Mouse (Mus musculus): ENCODE data around the gene Stra6. TPM values are rescaled to one million over a fixed set of nuclear protein-coding genes. Genes with fewer than 3 reads are reported as not detected.

Stra6 gene
- polyA plus RNA-seq, 1 experiment = not detected

- no peak for TF ChIP-seq GATA1 (IDR thresholded peaks at IDR 0.05; ENCODE audit: low read length)
These were observed 38.4 kb downstream of the Stra6 start for GRCm38 (mm10) chr9:58102013-58102412.

DNA sequence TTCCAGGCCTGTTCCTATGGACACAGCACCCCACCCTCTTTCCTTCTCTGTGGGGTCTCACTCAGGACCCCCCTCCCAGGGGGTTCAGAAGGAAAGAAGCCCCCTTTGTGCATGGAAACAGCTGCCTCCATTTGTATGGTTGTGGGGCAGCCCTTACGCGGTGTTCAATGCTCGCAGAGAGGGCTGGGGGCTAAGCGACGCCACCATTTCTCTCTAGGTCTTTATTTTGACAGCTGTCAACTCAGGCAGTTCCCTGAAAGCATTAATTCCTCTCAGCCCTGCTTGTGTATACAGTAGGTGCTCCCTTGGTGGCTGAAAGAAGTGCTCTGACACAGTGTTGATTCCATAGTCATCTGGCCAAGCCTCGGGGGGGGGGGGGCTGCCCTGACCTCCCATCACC is 40.1 kb downstream of the Stra6 start:
- TF ChIP-seq GATA1 (IDR thresholded peaks at IDR 0.05; ENCODE audit: low read length) = no peak

DNA sequence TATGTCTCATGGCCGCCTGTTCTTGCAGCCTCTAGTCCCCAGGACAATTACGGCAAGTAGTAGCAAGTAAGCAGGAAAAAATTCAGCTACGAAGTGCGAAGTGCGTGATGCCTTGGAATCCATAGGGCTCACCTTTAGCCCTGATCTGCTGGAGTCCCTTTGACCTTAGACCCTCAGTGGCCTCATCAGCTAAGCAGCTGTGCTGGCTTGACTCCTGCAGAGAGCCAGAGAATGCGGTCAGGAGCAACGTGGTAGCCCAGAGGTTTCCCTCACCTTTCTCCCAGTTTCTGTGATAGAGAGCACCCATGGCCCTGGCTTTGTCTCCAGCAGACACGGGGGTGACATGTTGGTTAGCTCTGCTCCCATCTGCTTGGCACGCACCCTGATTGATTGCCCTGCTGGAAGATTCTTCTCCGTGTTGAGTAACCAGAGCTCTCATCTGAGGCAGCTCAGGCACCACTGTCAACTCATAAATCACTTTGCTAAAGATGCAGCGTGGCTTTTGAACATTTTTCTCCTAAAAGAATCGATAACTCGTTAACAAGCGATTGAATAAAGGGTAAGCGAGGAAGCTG is 42.1 kb downstream of the Stra6 start:
- no peak for TF ChIP-seq GATA1 (IDR thresholded peaks at IDR 0.05; ENCODE audit: low read length)

GRCm38 (mm10) chr9:58107494-58107893 is 43.9 kb downstream of the Stra6 start:
- no peak for TF ChIP-seq GATA1 (IDR thresholded peaks at IDR 0.05; ENCODE audit: low read length)

GRCm38 (mm10) chr9:58110787-58111186 is 47.2 kb downstream of the Stra6 start:
- no peak for TF ChIP-seq GATA1 (IDR thresholded peaks at IDR 0.05; ENCODE audit: low read length)

DNA sequence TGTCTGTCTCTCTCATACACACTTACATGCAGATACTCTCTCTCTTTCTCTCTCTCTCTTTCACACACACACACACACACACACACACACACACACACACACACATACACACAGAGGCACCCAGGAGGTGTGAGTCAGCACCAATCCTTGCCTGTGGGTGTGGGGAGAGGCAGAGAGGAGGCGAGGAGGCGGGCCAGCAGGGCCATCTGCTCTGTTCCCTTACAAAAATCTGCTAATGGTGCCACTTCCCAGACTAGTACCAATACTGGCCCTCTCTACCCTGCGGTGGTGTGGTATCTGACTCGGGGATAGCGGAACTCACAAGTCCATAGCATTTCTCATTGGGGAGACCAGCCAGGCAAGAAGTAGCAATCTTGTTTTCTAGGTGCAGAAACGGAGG is 47.8 kb downstream of the Stra6 start:
- no peak for TF ChIP-seq GATA1 (IDR thresholded peaks at IDR 0.05; ENCODE audit: low read length)

GRCm38 (mm10) chr9:58112321-58112751 is 48.7 kb downstream of the Stra6 start:
- no peak for TF ChIP-seq GATA1 (IDR thresholded peaks at IDR 0.05; ENCODE audit: low read length)

GRCm38 (mm10) chr9:58112866-58113278 is 49.3 kb downstream of the Stra6 start:
- TF ChIP-seq GATA1 (IDR thresholded peaks at IDR 0.05; ENCODE audit: low read length) = no peak

DNA sequence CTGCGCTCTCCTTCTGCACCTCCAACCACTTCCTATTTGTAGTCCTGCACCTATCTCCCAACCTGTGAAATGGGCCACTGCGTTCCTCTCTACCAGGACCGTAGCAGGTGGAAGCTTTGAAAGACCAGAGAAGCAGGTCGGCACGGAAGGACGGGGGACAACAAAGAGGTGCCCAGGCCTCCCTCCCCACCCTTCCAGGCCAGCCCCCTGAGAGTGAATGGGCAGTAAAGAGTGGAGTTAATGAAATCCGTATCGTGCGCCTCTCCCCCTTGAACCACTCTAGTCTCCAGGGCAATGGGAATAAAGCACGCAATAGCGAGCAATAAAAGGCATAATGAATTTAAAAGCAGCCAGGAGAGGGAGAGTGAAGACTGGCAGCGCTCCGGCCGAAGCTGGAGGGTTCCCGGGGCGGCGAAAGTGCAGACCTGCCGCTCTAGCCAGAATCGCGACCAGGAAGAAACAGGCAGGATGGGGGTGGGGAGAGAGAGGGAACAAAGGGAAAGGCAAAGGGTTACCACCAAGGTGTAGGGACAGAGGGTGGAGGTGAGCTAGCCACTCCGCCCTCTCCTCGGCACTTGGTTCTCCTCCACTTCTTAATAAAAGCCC is 49.8 kb downstream of the Stra6 start:
- no peak for TF ChIP-seq GATA1 (IDR thresholded peaks at IDR 0.05; ENCODE audit: low read length)

- TF ChIP-seq GATA1 (IDR thresholded peaks at IDR 0.05; ENCODE audit: low read length) = no peak
These were observed 50.4 kb downstream of the Stra6 start for GRCm38 (mm10) chr9:58114019-58114418.

DNA sequence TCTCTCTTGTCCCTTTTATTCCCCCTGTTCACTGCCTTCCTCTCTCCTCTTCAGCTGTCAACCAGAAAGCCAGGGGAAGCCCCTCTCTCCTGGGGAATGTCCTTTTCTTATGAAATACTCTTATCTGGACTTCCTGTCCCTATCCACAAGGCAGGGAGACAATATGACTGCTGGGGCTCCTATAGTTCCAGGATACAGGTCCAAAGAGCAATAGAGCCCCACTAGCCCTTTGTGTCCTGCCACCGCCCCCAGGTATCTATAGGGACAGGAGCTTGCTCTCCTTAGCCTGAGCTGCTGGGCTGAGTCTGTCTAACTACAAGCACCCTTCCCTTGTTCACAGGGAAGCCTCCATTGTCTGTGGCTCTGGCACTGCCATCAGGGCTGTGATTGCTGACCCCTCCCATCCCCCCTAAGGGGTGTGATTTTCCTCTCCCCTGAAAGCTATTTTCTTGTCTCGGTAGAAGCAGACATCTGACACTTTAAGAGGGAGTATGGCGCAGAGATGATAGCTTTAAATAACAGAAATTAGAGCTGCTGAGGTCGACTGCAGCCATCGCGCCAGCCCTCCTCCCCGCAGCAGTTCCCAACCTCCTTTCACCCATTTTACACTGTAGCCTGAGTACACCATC is 51.8 kb downstream of the Stra6 start:
- no peak for TF ChIP-seq GATA1 (IDR thresholded peaks at IDR 0.05; ENCODE audit: low read length)

DNA sequence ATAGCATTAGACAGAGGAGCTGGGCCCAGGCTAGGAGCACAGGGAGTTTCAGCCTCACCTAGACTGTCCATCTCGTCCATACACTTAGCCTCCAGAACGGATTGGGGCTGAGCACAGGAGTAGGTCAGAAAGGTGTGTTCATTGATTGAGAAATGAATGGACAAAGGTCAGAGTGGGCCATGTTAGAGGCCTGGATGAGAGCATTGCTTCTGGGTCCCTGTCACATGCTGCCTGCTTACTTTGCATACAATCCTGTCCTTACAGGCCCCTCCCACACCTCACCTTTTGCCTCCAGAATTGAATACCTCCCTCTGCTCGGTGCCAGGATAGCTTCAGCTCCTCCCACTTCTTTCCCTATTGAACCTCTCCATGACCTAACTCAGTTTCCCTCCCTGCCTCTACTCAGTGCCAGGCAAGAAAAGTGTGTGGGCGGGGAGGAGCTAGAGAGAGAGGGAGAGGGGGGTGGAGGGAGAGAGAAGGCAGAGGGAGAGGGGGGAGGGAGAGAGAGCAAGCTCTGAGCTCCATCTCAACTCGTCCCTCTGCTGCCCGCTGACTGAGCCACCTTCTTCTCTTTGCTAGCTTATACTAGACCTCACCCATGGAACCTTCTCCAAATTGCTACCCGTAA is 52.5 kb downstream of the Stra6 start:
- no peak for TF ChIP-seq GATA1 (IDR thresholded peaks at IDR 0.05; ENCODE audit: low read length)

DNA sequence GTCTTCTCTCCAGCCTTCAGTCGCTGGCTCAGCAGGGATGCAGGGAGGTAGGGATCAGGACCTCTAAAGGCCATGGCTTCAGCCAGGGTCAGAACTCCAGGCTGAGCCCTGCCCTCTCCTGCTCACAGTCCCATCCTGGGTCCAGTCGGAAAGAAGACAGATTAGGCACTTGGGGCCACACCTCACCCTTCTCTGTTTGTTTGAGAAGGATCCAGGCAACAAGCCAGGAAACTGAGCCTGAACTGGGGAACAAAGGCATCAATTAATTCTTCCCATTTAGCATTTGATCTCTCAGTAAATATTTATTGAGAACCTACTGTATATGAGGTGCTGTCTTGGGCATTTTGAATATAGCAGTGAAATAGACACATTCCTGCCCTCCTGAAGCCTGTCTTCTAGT is 55.1 kb downstream of the Stra6 start, which contains the start of gene Ccdc33:
Gene Ccdc33, minus strand, starts transcription at position 153 of the 400 bp plus-strand sequence.
- no peak for TF ChIP-seq GATA1 (IDR thresholded peaks at IDR 0.05; ENCODE audit: low read length)

DNA sequence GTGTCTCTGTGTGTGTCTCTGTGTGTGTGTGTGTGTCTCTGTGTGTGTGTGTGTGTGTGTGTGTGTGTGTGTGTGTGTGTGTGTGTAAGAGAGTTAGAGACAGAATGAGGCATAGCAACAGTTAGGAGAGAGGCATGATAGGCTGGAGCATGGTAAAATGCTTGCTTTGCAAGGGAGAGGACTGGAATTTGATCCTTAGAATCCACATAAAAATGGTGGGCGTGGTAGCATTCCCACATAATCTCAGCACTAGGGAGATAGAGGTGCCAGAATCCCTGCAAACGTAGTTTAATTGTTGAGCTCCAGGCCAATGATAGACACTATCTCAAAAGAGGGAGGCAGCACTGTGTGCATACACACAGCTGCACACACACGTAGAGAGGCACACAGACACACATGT is 61.5 kb downstream of the Stra6 start:
- no peak for TF ChIP-seq GATA1 (IDR thresholded peaks at IDR 0.05; ENCODE audit: low read length)

GRCm38 (mm10) chr9:58125811-58126210 is 62.2 kb downstream of the Stra6 start:
- TF ChIP-seq GATA1 (IDR thresholded peaks at IDR 0.05; ENCODE audit: low read length) = no peak

- no peak for TF ChIP-seq GATA1 (IDR thresholded peaks at IDR 0.05; ENCODE audit: low read length)
These were observed 65.4 kb downstream of the Stra6 start for GRCm38 (mm10) chr9:58128926-58129413.
